Mouse (Mus musculus) intestine, postnatal 0 days (tissue): Measurements from ENCODE around the gene Cpa1. TPM values are rescaled to one million over a fixed set of nuclear protein-coding genes. Genes with fewer than 3 reads are reported as not detected.

Source experiments
- ATAC-seq: fragments of 200-750 bp; cut with Nextera tagmentation; 2 replicates; pipeline ENCODE4 v1.8.0; 2017; ENCODE audit warnings: mild to moderate bottlenecking, moderate TSS enrichment, moderate library complexity
- H3K27ac ChIP-seq: fragments of 300-500 bp; sonication (generic); 2 replicates; pipeline ENCODE4 v1.5.1; 2014; ENCODE audit warnings: mild to moderate bottlenecking, low read depth, low read length, moderate library complexity
- H3K27me3 ChIP-seq: fragments of 300-500 bp; sonication (generic); replicated peaks from 2 replicates; pipeline ENCODE4 v1.6.1; 2014; ENCODE audit warnings: low read length, mixed read lengths; ENCODE audit not compliant: control insufficient read depth, insufficient read depth
- H3K36me3 ChIP-seq: fragments of 300-500 bp; sonication (generic); 2 replicates; pipeline ENCODE4 v1.6.1; 2014; ENCODE audit warnings: mild to moderate bottlenecking, moderate library complexity; ENCODE audit not compliant: control insufficient read depth, insufficient read depth
- H3K4me1 ChIP-seq: fragments of 300-500 bp; sonication (generic); replicated peaks from 2 replicates; pipeline ENCODE4 v1.6.1; 2014; ENCODE audit warnings: antibody characterized with exemption, low read length, mixed read lengths; ENCODE audit not compliant: control insufficient read depth, insufficient read depth
- H3K4me2 ChIP-seq: fragments of 300-500 bp; sonication (generic); replicated peaks from 2 replicates; pipeline ENCODE4 v1.6.1; 2014; ENCODE audit warnings: low read depth, mild to moderate bottlenecking, moderate library complexity
- H3K4me3 ChIP-seq: fragments of 300-500 bp; sonication (generic); 2 replicates; pipeline ENCODE4 v1.5.1; 2014; ENCODE audit warnings: low read depth, low read length
- H3K9ac ChIP-seq: fragments of 300-500 bp; sonication (generic); 2 replicates; pipeline ENCODE4 v1.6.1; 2014; ENCODE audit warnings: mild to moderate bottlenecking, low read depth, low read length
- H3K9me3 ChIP-seq: fragments of 300-500 bp; sonication (generic); 2 replicates; pipeline ENCODE4 v1.6.1; 2016; ENCODE audit warnings: mixed run types; ENCODE audit not compliant: control insufficient read depth
- CTCF ChIP-seq: sonication (generic); IDR thresholded peaks from 2 replicates; pipeline ENCODE4 v1.5.1; 2016; ENCODE audit warnings: low read depth, mild to moderate bottlenecking, control low read depth, antibody characterized with exemption, moderate library complexity
- WGBS: fragments of 180-500 bp; shearing (Covaris S2); extraction: QIAGEN DNeasy Blood & Tissue Kit; methylation state at CpG from one replicate; pipeline ENCODE4 v1.1.7; 2014; 5-methylcytosine and 5-hydroxymethylcytosine counted together
- polyA plus RNA-seq: library from polyadenylated mRNA; unstranded; fragments of >200 nt; fragmentation: Nextera tagmentation; extraction: Ambion mirVana; gene quantifications from 2 replicates; pipeline ENCODE4 v1.2.1, GENCODE M21; 2015

Gene Cpa1
- polyA plus RNA-seq, 1 experiment from 2014 or later: 3.5 TPM

DNA sequence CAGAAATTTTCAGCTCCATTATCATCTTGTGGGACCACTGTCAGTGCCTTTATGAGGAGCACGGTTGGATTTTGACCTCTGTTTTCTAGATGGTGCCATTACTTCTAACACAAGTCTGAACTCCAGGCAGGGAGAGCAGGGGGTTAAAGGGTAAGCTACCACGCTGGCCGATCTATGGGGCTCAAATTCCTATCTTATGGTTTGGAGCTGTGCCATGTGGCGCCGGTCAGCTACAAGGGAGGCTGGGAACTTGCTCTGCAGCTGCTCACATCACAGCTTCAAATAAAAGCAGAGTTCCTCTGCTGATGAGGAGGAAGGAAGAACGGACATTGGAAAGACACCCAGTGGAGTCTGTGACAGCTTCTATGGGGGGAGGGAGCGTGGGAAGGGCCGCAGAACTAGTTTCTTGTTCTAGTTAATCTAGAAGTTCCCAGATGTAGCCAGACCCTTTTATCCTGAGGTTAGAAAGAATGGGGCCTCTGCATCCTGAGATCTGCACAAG is 3.6 kb upstream of the Cpa1 start:
- ATAC-seq: no peak
- no peaks in the 10 kb centered on the region for H3K27me3 ChIP-seq
- no peak for TF ChIP-seq CTCF
- no peak overlapping the region for H3K4me3 ChIP-seq
- no peak overlapping the region for H3K4me2 ChIP-seq
- no peak overlapping the region for H3K27ac ChIP-seq
- 0 out of 2 replicates have a peak, but pooled peaks cover 5% of the 10 kb centered on the region for H3K4me1 ChIP-seq
- H3K9me3 ChIP-seq: no peaks in the 10 kb centered on the region
- whole genome bisulfite sequencing: 46% methylated on average over 8 of the region's 8 CpGs
- no peak overlapping the region for H3K9ac ChIP-seq
- no peaks in the 10 kb centered on the region for H3K36me3 ChIP-seq

- H3K9me3 ChIP-seq: no peaks in the 10 kb centered on the region
- H3K4me2 ChIP-seq: no peak overlapping the region
- WGBS: 43% methylated on average over 4 of the region's 4 CpGs
- TF ChIP-seq CTCF: no peak
- no peak overlapping the region for H3K4me3 ChIP-seq
- H3K36me3 ChIP-seq: no peaks in the 10 kb centered on the region
- H3K9ac ChIP-seq: no peak overlapping the region
- 0 out of 2 replicates have a peak, but pooled peaks cover 5% of the 10 kb centered on the region for H3K4me1 ChIP-seq
- H3K27ac ChIP-seq: peak overlapping the region; percentile 7; the same call in 1 of the 2 replicates
- ATAC-seq: no peak
- H3K27me3 ChIP-seq: no peaks in the 10 kb centered on the region
These were observed 2.7 kb upstream of the Cpa1 start for GRCm38 (mm10) chr6:30636186-30636842.

- H3K27me3 ChIP-seq: no peaks in the 10 kb centered on the region
- H3K36me3 ChIP-seq: no peaks in the 10 kb centered on the region
- H3K27ac ChIP-seq: no peak overlapping the region
These were observed 4.9 kb downstream of the Cpa1 start for GRCm38 (mm10) chr6:30643694-30644460.

DNA sequence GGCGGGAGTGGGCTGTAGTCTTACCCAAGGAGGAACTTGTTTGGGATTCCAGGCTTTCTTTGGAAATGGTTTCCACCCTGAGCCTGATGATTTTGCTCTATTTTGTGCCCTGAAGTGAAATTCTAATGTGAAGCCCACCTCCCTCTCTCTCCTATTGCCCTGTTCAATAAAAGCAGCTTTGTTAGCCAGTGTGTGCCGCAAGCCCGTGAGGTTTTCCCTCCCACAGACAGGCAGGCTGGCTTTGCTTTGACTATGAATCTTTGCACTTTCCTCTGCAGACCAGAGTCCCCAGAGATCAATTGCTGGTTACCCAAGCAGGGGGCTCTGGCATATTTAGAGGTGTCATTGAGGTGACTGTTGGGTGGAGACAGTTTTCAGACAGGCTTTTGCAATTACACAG is 5.4 kb downstream of the Cpa1 start:
- 79% methylated on average over 3 of the region's 3 CpGs for WGBS
- no peak for TF ChIP-seq CTCF
- H3K9ac ChIP-seq: no peak overlapping the region
- no peak for ATAC-seq
- H3K36me3 ChIP-seq: no peaks in the 10 kb centered on the region
- no peak overlapping the region for H3K4me3 ChIP-seq
- no peak overlapping the region for H3K4me2 ChIP-seq
- H3K9me3 ChIP-seq: no peaks in the 10 kb centered on the region
- no peaks in the 10 kb centered on the region for H3K27me3 ChIP-seq
- H3K27ac ChIP-seq: no peak overlapping the region
- H3K4me1 ChIP-seq: no peaks in the 10 kb centered on the region

More at GRCm38 (mm10) chr6:30643694-30644460, 4.9 kb downstream of the Cpa1 start:
- Histone ChIP-seq H3K9me3 (no peaks in the 10 kb centered on the region), H3K4me1 (no peaks in the 10 kb centered on the region), H3K9ac (no peak overlapping the region), H3K4me3 (no peak overlapping the region), H3K4me2 (no peak overlapping the region)
- no peak for TF ChIP-seq CTCF
- WGBS: 52% methylated on average over 12 of the region's 12 CpGs
- ATAC-seq: peak; percentile 56

- no peaks in the 10 kb centered on the region for H3K9me3 ChIP-seq
- ATAC-seq: no peak
- H3K27ac ChIP-seq: no peak overlapping the region
- WGBS: 90% methylated on average over 6 of the region's 6 CpGs
- no peaks in the 10 kb centered on the region for H3K4me1 ChIP-seq
- no peak overlapping the region for H3K4me2 ChIP-seq
- no peak for TF ChIP-seq CTCF
- no peaks in the 10 kb centered on the region for H3K27me3 ChIP-seq
- no peaks in the 10 kb centered on the region for H3K36me3 ChIP-seq
- H3K4me3 ChIP-seq: no peak overlapping the region
- H3K9ac ChIP-seq: no peak overlapping the region
These were observed 6.4 kb downstream of the Cpa1 start for GRCm38 (mm10) chr6:30645379-30645778.

- 65% methylated on average over 11 of the region's 11 CpGs for WGBS
- no peaks in the 10 kb centered on the region for H3K27me3 ChIP-seq
- no peaks in the 10 kb centered on the region for H3K4me1 ChIP-seq
- no peak for TF ChIP-seq CTCF
- H3K27ac ChIP-seq: no peak overlapping the region
- H3K4me2 ChIP-seq: no peak overlapping the region
- no peak overlapping the region for H3K4me3 ChIP-seq
- ATAC-seq: no peak
- no peak overlapping the region for H3K9ac ChIP-seq
- H3K9me3 ChIP-seq: no peaks in the 10 kb centered on the region
- no peaks in the 10 kb centered on the region for H3K36me3 ChIP-seq
These were observed 10.8 kb downstream of the Cpa1 start for GRCm38 (mm10) chr6:30649651-30650296.
